Mouse (Mus musculus): ENCODE measurements around the gene Tubb2a.

- TF ChIP-seq CTCF (IDR thresholded peaks at IDR 0.05; ENCODE audit: borderline replicate concordance, extremely low read depth, insufficient read depth, insufficient read length), result no peak
- no peak for TF ChIP-seq POLR2A (IDR thresholded peaks at IDR 0.05; ENCODE audit: borderline replicate concordance, extremely low read depth, insufficient read depth, insufficient read length, poor library complexity, severe bottlenecking)
Observed at GRCm38 (mm10) chr13:34054983-34055382, 22.8 kb downstream of the Tubb2a start.

Data from brain, embryonic 14.5 days (tissue).